In genomic region chr10:17102065-17102464, GRCm38 (mm10) we compare ENCODE assay signal across 12 mouse cellular contexts.
DNase-seq lines count a peak whose midpoint lies in the region; ATAC-seq lines count a peak whose summit lies in the region.
"Had no signal": no experiment of that assay in that cellular context is flagged by ENCODE, and none has a peak within 500 bp of the region (broad histone marks: within the 10 kb centered on the region; RNA-seq: fewer than 3 reads in every experiment).

No protein-coding gene starts in this region.

- DNase-seq in heart, postnatal 4 days, result no peak
- DNase-seq in midbrain, embryonic 10.5 days (ENCODE audit: low spot score), result peak; percentile 23
- DNase-seq in midbrain, embryonic 14.5 days, result peak; percentile 40
- DNase-seq in layer of hippocampus, postnatal 10 days (ENCODE audit: low spot score in 2 of 2), result no peak
- DNase-seq in spleen, adult 18-20 months, result no peak
- DNase-seq: cerebellum, adult 9-11 months; heart, postnatal 10 days; thymus, postnatal 4 days had no signal

- peak overlapping the region; percentile 41; the same call in 1 of the 2 replicates for H3K27ac ChIP-seq in heart, embryonic 11.5 days (ENCODE audit: low read depth, low read length)
- peak overlapping the region; percentile 78 for H3K27ac ChIP-seq in midbrain, embryonic 10.5 days (replicated peaks)
- no peak overlapping the region for H3K27ac ChIP-seq in midbrain, embryonic 15.5 days
- no peak overlapping the region for H3K27ac ChIP-seq in forebrain, embryonic 13.5 days
- H3K27ac ChIP-seq in midbrain, embryonic 14.5 days (replicated peaks; ENCODE audit: low read depth, low read length), result no peak overlapping the region
- H3K27ac ChIP-seq: liver, embryonic 15.5 days had no signal

- no peak overlapping the region for H3K4me3 ChIP-seq in heart, embryonic 11.5 days (ENCODE audit: low read depth, low read length)
- H3K4me3 ChIP-seq in midbrain, embryonic 10.5 days, result no peak overlapping the region
- H3K4me3 ChIP-seq in midbrain, embryonic 15.5 days, result no peak overlapping the region
- no peak overlapping the region for H3K4me3 ChIP-seq in forebrain, embryonic 13.5 days
- no peak overlapping the region for H3K4me3 ChIP-seq in midbrain, embryonic 14.5 days (replicated peaks; ENCODE audit: low read depth, low read length)
- H3K4me3 ChIP-seq: liver, embryonic 15.5 days had no signal

- H3K27me3 ChIP-seq in heart, embryonic 11.5 days (ENCODE audit: control insufficient read depth, insufficient read depth, low read length), result no peaks in the 10 kb centered on the region
- H3K27me3 ChIP-seq in midbrain, embryonic 10.5 days (ENCODE audit: low read depth, poor library complexity, severe bottlenecking), result no peaks in the 10 kb centered on the region
- no peaks in the 10 kb centered on the region for H3K27me3 ChIP-seq in midbrain, embryonic 15.5 days (replicated peaks)
- no peaks in the 10 kb centered on the region for H3K27me3 ChIP-seq in forebrain, embryonic 13.5 days
- H3K27me3 ChIP-seq in midbrain, embryonic 14.5 days (ENCODE audit: control insufficient read depth, insufficient read depth, low read length), result no peaks in the 10 kb centered on the region
- H3K27me3 ChIP-seq: liver, embryonic 15.5 days had no signal

- WGBS in heart, embryonic 11.5 days (ENCODE audit: insufficient replicate concordance), result 0% methylated on average over 1 of the region's 1 CpGs
- WGBS in midbrain, embryonic 10.5 days, result 0% methylated on average over 1 of the region's 1 CpGs
- 0% methylated on average over 1 of the region's 1 CpGs for WGBS in midbrain, embryonic 15.5 days
- 8% methylated on average over 1 of the region's 1 CpGs for WGBS in forebrain, embryonic 13.5 days
- 4% methylated on average over 1 of the region's 1 CpGs for WGBS in midbrain, embryonic 14.5 days

- no peaks in the 10 kb centered on the region for H3K4me1 ChIP-seq in heart, embryonic 11.5 days (ENCODE audit: control insufficient read depth, insufficient read depth, low read length)
- peaks cover 19% of the 10 kb centered on the region for H3K4me1 ChIP-seq in midbrain, embryonic 10.5 days
- H3K4me1 ChIP-seq in midbrain, embryonic 15.5 days, result peaks cover 7% of the 10 kb centered on the region
- H3K4me1 ChIP-seq in forebrain, embryonic 13.5 days, result peaks cover 10% of the 10 kb centered on the region
- peaks cover 9% of the 10 kb centered on the region; the same call in 1 of the 2 replicates for H3K4me1 ChIP-seq in midbrain, embryonic 14.5 days (ENCODE audit: control insufficient read depth, insufficient read depth, low read length)
- H3K4me1 ChIP-seq: liver, embryonic 15.5 days had no signal

- no peak overlapping the region for H3K9ac ChIP-seq in heart, embryonic 11.5 days (ENCODE audit: low read depth, low read length)
- no peak overlapping the region for H3K9ac ChIP-seq in midbrain, embryonic 15.5 days
- no peak overlapping the region for H3K9ac ChIP-seq in forebrain, embryonic 13.5 days
- no peak overlapping the region for H3K9ac ChIP-seq in midbrain, embryonic 14.5 days (replicated peaks; ENCODE audit: low read length)
- H3K9ac ChIP-seq: liver, embryonic 15.5 days had no signal

- H3K9me3 ChIP-seq in heart, embryonic 11.5 days (replicated peaks; ENCODE audit: control insufficient read depth, low read length), result no peaks in the 10 kb centered on the region
- no peaks in the 10 kb centered on the region for H3K9me3 ChIP-seq in midbrain, embryonic 10.5 days (replicated peaks)
- H3K9me3 ChIP-seq in midbrain, embryonic 15.5 days, result no peaks in the 10 kb centered on the region
- H3K9me3 ChIP-seq in forebrain, embryonic 13.5 days (replicated peaks), result no peaks in the 10 kb centered on the region
- no peaks in the 10 kb centered on the region for H3K9me3 ChIP-seq in midbrain, embryonic 14.5 days (ENCODE audit: control insufficient read depth, low read length)
- H3K9me3 ChIP-seq: liver, embryonic 15.5 days had no signal

- H3K36me3 ChIP-seq in heart, embryonic 11.5 days (ENCODE audit: control insufficient read depth, insufficient read depth, low read length), result no peaks in the 10 kb centered on the region
- H3K36me3 ChIP-seq in midbrain, embryonic 10.5 days, result no peaks in the 10 kb centered on the region
- H3K36me3 ChIP-seq in midbrain, embryonic 15.5 days (replicated peaks), result no peaks in the 10 kb centered on the region
- H3K36me3 ChIP-seq in forebrain, embryonic 13.5 days (ENCODE audit: poor library complexity, severe bottlenecking), result no peaks in the 10 kb centered on the region
- H3K36me3 ChIP-seq in midbrain, embryonic 14.5 days (ENCODE audit: control insufficient read depth, insufficient read depth, low read length), result no peaks in the 10 kb centered on the region
- H3K36me3 ChIP-seq: liver, embryonic 15.5 days had no signal

- H3K4me2 ChIP-seq in heart, embryonic 11.5 days, result no peak overlapping the region
- no peak overlapping the region for H3K4me2 ChIP-seq in midbrain, embryonic 15.5 days
- H3K4me2 ChIP-seq in forebrain, embryonic 13.5 days, result no peak overlapping the region
- no peak overlapping the region for H3K4me2 ChIP-seq in midbrain, embryonic 14.5 days (ENCODE audit: low read length)
- H3K4me2 ChIP-seq: liver, embryonic 15.5 days had no signal

- ATAC-seq in heart, embryonic 11.5 days (replicated peaks; ENCODE audit: insufficient number of reproducible peaks, low FRiP score, low TSS enrichment), result no peak
- ATAC-seq in midbrain, embryonic 15.5 days (replicated peaks), result no peak
- ATAC-seq in forebrain, embryonic 13.5 days, result peak; percentile 61; the same call in 1 of the 2 replicates
- ATAC-seq in midbrain, embryonic 14.5 days (ENCODE audit: low FRiP score, low TSS enrichment), result no peak

Comparison
In these comparisons a context has a peak if more than half of its experiments do, and no peak if none do; other contexts are left out.
1. H3K27ac ChIP-seq: peak in heart, embryonic 11.5 days (single experiment) and midbrain, embryonic 10.5 days (single experiment); none in midbrain, embryonic 15.5 days (single experiment), forebrain, embryonic 13.5 days (single experiment) and midbrain, embryonic 14.5 days (single experiment).
2. DNase-seq: peak in midbrain, embryonic 10.5 days (single experiment) and midbrain, embryonic 14.5 days (single experiment); none in heart, postnatal 4 days (single experiment), layer of hippocampus, postnatal 10 days (0 of 2) and spleen, adult 18-20 months (0 of 2).